ENCODE assay signal across 8 mouse cellular contexts in the genomic region with DNA sequence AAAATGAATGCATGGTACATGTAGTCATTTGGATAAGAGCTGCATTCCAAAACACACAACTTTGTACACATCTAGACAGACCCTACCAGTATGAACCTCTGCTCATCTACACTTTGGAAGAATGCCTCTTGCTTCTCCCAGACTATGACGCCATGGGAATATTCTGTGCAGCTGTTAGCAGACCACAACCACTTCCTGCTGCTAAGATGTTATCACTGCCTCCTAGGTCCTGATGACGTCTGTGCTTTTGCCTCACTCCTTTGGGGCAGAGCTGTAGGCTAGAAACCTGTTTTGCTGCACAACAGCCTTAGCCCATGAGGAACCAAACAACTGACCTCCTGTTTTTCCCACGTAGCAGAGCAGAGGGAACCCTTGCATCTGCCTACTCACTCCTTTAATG. TPM values are rescaled to one million over a fixed set of nuclear protein-coding genes. Genes with fewer than 3 reads are reported as not detected.
A peak's percentile ranks its signal among the peaks of the same experiment; 100 is the strongest.
DNase-seq lines count a peak whose midpoint lies in the region; ATAC-seq and TF ChIP-seq lines count a peak whose summit lies in the region.
"Not testable (repeated sequence)": the region's sequence is repeated elsewhere in the genome, so short reads cannot be mapped to it uniquely, and the experiment has no call there.
"Had no signal": no experiment of that assay in that cellular context is flagged by ENCODE, and none has a peak within 500 bp of the region (broad histone marks: within the 10 kb centered on the region; RNA-seq: fewer than 3 reads in every experiment).

No protein-coding gene starts in this region.

- not testable (repeated sequence) for H3K79me2 ChIP-seq in myocyte (ENCODE audit: control insufficient read depth, insufficient read depth)

- not testable (repeated sequence) for H3K4me2 ChIP-seq in myocyte (ENCODE audit: low read depth)

- not testable (repeated sequence) for H3K36me3 ChIP-seq in myocyte (ENCODE audit: control insufficient read depth, insufficient read depth)

- peak; percentile 89 for ATAC-seq in CD4-positive, CD25-positive, alpha-beta regulatory T cell, adult 4 months
- peak; percentile 73 for ATAC-seq in activated CD4-positive, CD25-positive, alpha-beta regulatory T cell, adult 4 months
- peak; percentile 85 to 95 for ATAC-seq in hematopoietic stem cell, adult 5-6 weeks (replicated peaks in 1 of 2; ENCODE audit: insufficient read depth in 1 of 2, low FRiP score in 2 of 2, low TSS enrichment in 1 of 2, low read depth in 1 of 2, poor library complexity in 2 of 2, severe bottlenecking in 2 of 2)

- not testable (repeated sequence) for H3K27me3 ChIP-seq in myocyte (ENCODE audit: control insufficient read depth, insufficient read depth, insufficient read length)

- not testable (repeated sequence) for TF ChIP-seq POLR2A in myocyte (IDR thresholded peaks at IDR 0.05; ENCODE audit: insufficient read length, low read depth)

- DNase-seq in 416B (ENCODE audit: low read depth): peak; percentile 33
- DNase-seq in thymus, postnatal 0 days (ENCODE audit: low spot score): peak; percentile 41
- peak; percentile 11 for DNase-seq in thymus, postnatal 4 days

- not testable (repeated sequence) for H3K4me3 ChIP-seq in myocyte

- H3ac ChIP-seq in myocyte (ENCODE audit: control insufficient read depth, insufficient read length): not testable (repeated sequence)

TF ChIP-seq in myocyte, 11 proteins besides CTCF, POLR2A, EP300 and RAD21:
- peak in 2 of 3 experiments; percentile 29 to 43 for TF ChIP-seq MYOD1 (IDR thresholded peaks at IDR 0.05; ENCODE audit: control insufficient read depth in 1 of 3, insufficient read length in 2 of 3, low read depth in 2 of 3)

RNA-seq across cellular contexts. Expression of gene Tceal3, which starts 25.2 kb away (rescaled TPM):
- polyA plus RNA-seq in CD4-positive, CD25-positive, alpha-beta regulatory T cell, adult 4 months (2017; shearing (Covaris generic)): 1 to 10 TPM in 1 of 2 experiments, under 1 TPM in 1; 0.85 to 1.4 TPM
- under 1 TPM; 0.52 to 0.83 TPM for polyA plus RNA-seq in activated CD4-positive, CD25-positive, alpha-beta regulatory T cell, adult 4 months (2017; shearing (Covaris generic))
- total RNA-seq in hematopoietic stem cell, adult 5-6 weeks (2017): 2.1 and 8.0 TPM in 2 replicates
- 4.2 TPM for polyA plus RNA-seq in myocyte (2012; fragmentation: generic; extraction: Trizol)
- 0.20 and 0.33 TPM in 2 replicates for polyA plus RNA-seq in thymus, postnatal 0 days (2015; fragmentation: Nextera tagmentation; extraction: Ambion mirVana)
- total RNA-seq: CH12.LX had no signal
